Mouse (Mus musculus) liver, embryonic 16.5 days (tissue): ENCODE measurements around the gene Txlnb. TPM values are rescaled to one million over a fixed set of nuclear protein-coding genes. Genes with fewer than 3 reads are reported as not detected.

Experiments
- ATAC-seq: fragments of 200-750 bp; cut with Nextera tagmentation; 2 replicates; pipeline ENCODE4 v1.8.0; 2017; ENCODE audit warnings: low read depth, mild to moderate bottlenecking, moderate number of reproducible peaks, moderate library complexity
- H3K27ac ChIP-seq: fragments of 300-500 bp; sonication (generic); 2 replicates; pipeline ENCODE4 v1.5.1; 2014; ENCODE audit warnings: mild to moderate bottlenecking, low read length
- H3K27me3 ChIP-seq: fragments of 300-500 bp; sonication (generic); 2 replicates; pipeline ENCODE4 v1.6.1; 2014; ENCODE audit warnings: low read depth, low read length, mixed read lengths; ENCODE audit not compliant: control insufficient read depth, insufficient read depth
- H3K36me3 ChIP-seq: fragments of 300-500 bp; sonication (generic); 2 replicates; pipeline ENCODE4 v1.6.1; 2014; ENCODE audit warnings: mild to moderate bottlenecking; ENCODE audit not compliant: control insufficient read depth, insufficient read depth
- H3K4me1 ChIP-seq: fragments of 300-500 bp; sonication (generic); 2 replicates; pipeline ENCODE4 v1.6.1; 2014; ENCODE audit warnings: low read depth, low read length, mixed read lengths; ENCODE audit not compliant: control insufficient read depth
- H3K4me2 ChIP-seq: fragments of 300-500 bp; sonication (generic); 2 replicates; pipeline ENCODE4 v1.6.1; 2014; ENCODE audit warnings: low read depth, low read length, mixed read lengths
- H3K4me3 ChIP-seq: fragments of 300-500 bp; sonication (generic); 2 replicates; pipeline ENCODE4 v1.5.1; 2014; ENCODE audit warnings: low read depth, mild to moderate bottlenecking, low read length
- H3K9ac ChIP-seq: fragments of 300-500 bp; sonication (generic); 2 replicates; pipeline ENCODE4 v1.6.1; 2014; ENCODE audit warnings: low read depth, low read length
- H3K9me3 ChIP-seq: fragments of 300-500 bp; sonication (generic); replicated peaks from 2 replicates; pipeline ENCODE4 v1.6.1; 2016; ENCODE audit warnings: low read length; ENCODE audit not compliant: control insufficient read depth
- WGBS: fragments of 180-500 bp; shearing (Covaris S2); extraction: QIAGEN DNeasy Blood & Tissue Kit; methylation state at CpG from one replicate; pipeline ENCODE4 v1.1.7; 2014; ENCODE audit not compliant: insufficient replicate concordance; 5-methylcytosine and 5-hydroxymethylcytosine counted together
- polyA plus RNA-seq: library from polyadenylated mRNA; unstranded; fragments of >200 nt; fragmentation: Nextera tagmentation; extraction: Ambion mirVana; gene quantifications from 2 replicates; pipeline ENCODE4 v1.2.1, GENCODE M21; 2015

Txlnb gene
- polyA plus RNA-seq, 1 experiment from 2014 or later: 0.35 TPM

- Histone ChIP-seq H3K36me3 (no peaks in the 10 kb centered on the region), H3K4me3 (no peak overlapping the region), H3K27me3 (no peaks in the 10 kb centered on the region), H3K9me3 (no peaks in the 10 kb centered on the region), H3K27ac (no peak overlapping the region), H3K9ac (no peak overlapping the region), H3K4me2 (no peak overlapping the region), H3K4me1 (no peaks in the 10 kb centered on the region)
- no peak for ATAC-seq
- WGBS: 66% methylated on average over 6 of the region's 6 CpGs
Measured at GRCm38 (mm10) chr10:17835031-17835430, 39.0 kb downstream of the Txlnb start.

DNA sequence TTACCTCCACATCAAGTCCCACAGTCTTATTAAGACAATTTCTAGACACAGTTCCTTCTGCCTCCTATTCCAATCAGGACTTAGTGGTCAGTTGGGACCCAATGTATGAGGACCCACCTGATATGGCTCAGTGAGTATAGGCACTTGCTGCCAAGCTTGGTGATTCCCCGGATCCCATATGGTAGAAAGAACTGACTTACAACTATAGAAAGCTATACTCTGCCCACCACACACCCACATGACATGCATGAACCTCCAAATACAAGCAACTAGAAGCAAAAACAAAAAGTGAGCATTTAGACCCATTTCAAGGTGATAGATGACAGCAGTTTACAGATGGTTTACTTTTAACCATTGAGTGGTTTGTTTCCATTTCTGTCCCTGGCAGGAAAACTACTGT is 40.2 kb downstream of the Txlnb start:
- Histone ChIP-seq H3K27me3 (no peaks in the 10 kb centered on the region), H3K4me3 (no peak overlapping the region), H3K4me1 (no peaks in the 10 kb centered on the region), H3K36me3 (no peaks in the 10 kb centered on the region), H3K27ac (no peak overlapping the region), H3K9ac (no peak overlapping the region), H3K9me3 (no peaks in the 10 kb centered on the region), H3K4me2 (no peak overlapping the region)
- 71% methylated on average over 1 of the region's 1 CpGs for WGBS
- ATAC-seq: no peak

- H3K27me3 ChIP-seq: no peaks in the 10 kb centered on the region
- no peaks in the 10 kb centered on the region for H3K36me3 ChIP-seq
- no peak for ATAC-seq
- H3K27ac ChIP-seq: no peak overlapping the region
- no peak overlapping the region for H3K4me3 ChIP-seq
- WGBS: 52% methylated on average over 3 of the region's 3 CpGs
- no peaks in the 10 kb centered on the region for H3K9me3 ChIP-seq
- H3K4me2 ChIP-seq: no peak overlapping the region
- H3K9ac ChIP-seq: no peak overlapping the region
- H3K4me1 ChIP-seq: no peaks in the 10 kb centered on the region
Measured at GRCm38 (mm10) chr10:17842030-17842429, 46.0 kb downstream of the Txlnb start.

DNA sequence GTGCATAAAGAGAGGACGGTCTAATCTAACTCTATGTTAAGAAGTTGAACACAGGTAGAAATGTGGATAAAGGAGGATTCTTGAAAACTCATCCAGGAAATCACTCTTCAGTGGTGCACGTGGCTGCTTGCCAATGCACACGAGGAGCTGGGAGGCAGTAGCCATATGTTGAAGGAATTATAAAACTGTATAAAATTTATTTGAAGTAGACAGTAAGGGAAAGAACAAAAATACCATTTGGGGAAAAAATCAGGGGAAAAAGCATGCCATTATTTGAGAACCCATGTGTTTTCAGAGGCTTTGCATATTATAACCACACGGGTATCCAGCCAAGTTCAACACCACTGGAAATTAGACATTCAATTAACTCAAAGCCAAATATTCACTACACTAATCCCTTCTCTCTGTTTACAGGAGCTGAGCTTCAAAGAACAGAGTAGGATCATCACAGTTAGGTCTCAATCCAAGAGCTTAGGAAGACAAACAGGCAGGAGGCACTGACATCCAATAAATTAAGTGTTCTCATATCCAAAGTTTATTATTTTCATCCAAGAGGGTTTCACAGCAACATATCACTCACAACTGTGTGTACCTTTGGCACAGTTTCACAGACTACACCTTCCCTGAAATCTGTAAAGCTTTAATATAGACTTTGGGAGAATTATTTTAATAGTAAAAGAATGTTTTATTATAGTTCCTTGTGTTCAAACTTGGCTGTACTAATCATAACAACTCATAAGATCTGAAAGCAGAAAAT is 48.9 kb downstream of the Txlnb start:
- Histone ChIP-seq H3K4me2 (no peak overlapping the region), H3K9ac (no peak overlapping the region), H3K9me3 (no peaks in the 10 kb centered on the region), H3K4me3 (no peak overlapping the region), H3K4me1 (no peaks in the 10 kb centered on the region), H3K27me3 (no peaks in the 10 kb centered on the region), H3K27ac (no peak overlapping the region), H3K36me3 (no peaks in the 10 kb centered on the region)
- 50% methylated on average over 4 of the region's 4 CpGs for WGBS
- ATAC-seq: no peak

DNA sequence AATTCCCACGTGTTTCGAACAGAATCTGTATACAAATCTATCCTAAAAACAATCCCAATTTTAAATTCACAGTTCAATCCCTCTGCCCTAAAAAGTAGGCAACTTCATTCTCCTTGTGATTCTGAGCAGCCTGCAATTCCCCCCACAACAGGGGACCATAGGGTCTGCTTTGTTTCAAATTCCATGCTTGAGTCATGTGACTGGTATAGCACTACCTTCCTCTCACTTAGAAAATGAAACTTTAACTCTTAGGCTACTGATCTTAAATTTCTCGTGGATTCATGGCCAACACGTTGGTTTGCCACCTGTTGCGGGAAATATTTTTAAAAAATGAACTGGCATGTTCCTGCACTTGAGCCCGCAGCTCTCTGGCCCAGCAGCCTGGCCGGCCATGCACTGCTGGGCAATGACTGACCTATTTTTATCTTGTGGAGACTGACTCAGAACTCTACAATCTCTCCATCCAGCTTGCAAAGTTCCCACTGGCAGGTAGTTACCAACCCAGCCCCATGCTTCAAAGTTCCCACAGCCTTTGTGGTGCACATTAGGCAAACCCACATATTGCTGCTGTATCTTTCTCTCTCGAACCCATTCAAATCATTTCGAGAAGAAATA is 61.7 kb downstream of the Txlnb start:
- no peak overlapping the region for H3K4me2 ChIP-seq
- 65% methylated on average over 9 of the region's 9 CpGs for WGBS
- H3K9me3 ChIP-seq: no peaks in the 10 kb centered on the region
- no peaks in the 10 kb centered on the region for H3K27me3 ChIP-seq
- ATAC-seq: no peak
- H3K36me3 ChIP-seq: no peaks in the 10 kb centered on the region
- no peak overlapping the region for H3K27ac ChIP-seq
- no peak overlapping the region for H3K9ac ChIP-seq
- no peak overlapping the region for H3K4me3 ChIP-seq
- H3K4me1 ChIP-seq: no peaks in the 10 kb centered on the region

GRCm38 (mm10) chr10:17860701-17861480 is 64.9 kb downstream of the Txlnb start:
- WGBS: 63% methylated on average over 6 of the region's 6 CpGs
- no peak overlapping the region for H3K4me2 ChIP-seq
- H3K27ac ChIP-seq: no peak overlapping the region
- H3K4me1 ChIP-seq: no peaks in the 10 kb centered on the region
- H3K9me3 ChIP-seq: no peaks in the 10 kb centered on the region
- ATAC-seq: no peak
- no peak overlapping the region for H3K4me3 ChIP-seq
- no peak overlapping the region for H3K9ac ChIP-seq
- H3K36me3 ChIP-seq: no peaks in the 10 kb centered on the region
- no peaks in the 10 kb centered on the region for H3K27me3 ChIP-seq

GRCm38 (mm10) chr10:17869822-17870662 is 74.0 kb downstream of the Txlnb start:
- H3K4me1 ChIP-seq: no peaks in the 10 kb centered on the region
- ATAC-seq: peak; percentile 47; the same call in 1 of the 2 replicates
- no peaks in the 10 kb centered on the region for H3K27me3 ChIP-seq
- no peak overlapping the region for H3K4me3 ChIP-seq
- no peak overlapping the region for H3K4me2 ChIP-seq
- H3K9ac ChIP-seq: no peak overlapping the region
- 41% methylated on average over 5 of the region's 5 CpGs for WGBS
- no peaks in the 10 kb centered on the region for H3K9me3 ChIP-seq
- H3K27ac ChIP-seq: no peak overlapping the region
- no peaks in the 10 kb centered on the region for H3K36me3 ChIP-seq

- no peaks in the 10 kb centered on the region for H3K36me3 ChIP-seq
- no peak for ATAC-seq
- H3K9ac ChIP-seq: no peak overlapping the region
- no peaks in the 10 kb centered on the region for H3K4me1 ChIP-seq
- no peaks in the 10 kb centered on the region for H3K9me3 ChIP-seq
- H3K27ac ChIP-seq: no peak overlapping the region
- H3K4me3 ChIP-seq: no peak overlapping the region
- no peak overlapping the region for H3K4me2 ChIP-seq
- no peaks in the 10 kb centered on the region for H3K27me3 ChIP-seq
- 61% methylated on average over 8 of the region's 8 CpGs for WGBS
Measured at GRCm38 (mm10) chr10:17878002-17878919, 82.2 kb downstream of the Txlnb start.
